Mouse (Mus musculus) kidney, adult 2 months (tissue): ENCODE measurements at regions not wholly inside any gene's neighbourhood (a gene's known extent, or its start where the extent isn't known, plus 50 kb on each side); places are given as distances from the start of the nearest gene placed in this dataset.

Experiments
- DNase-seq: peaks from one replicate; pipeline ENCODE4 v3.0.0; 2021
- H3K27ac ChIP-seq: fragments of 200-500 bp; 2 replicates; pipeline ENCODE4 v1.5.1; 2012; ENCODE audit warnings: low read depth, low read length, control low read depth, inconsistent platforms; ENCODE audit not compliant: insufficient read depth
- H3K27me3 ChIP-seq: fragments of 200-500 bp; replicated peaks from 2 replicates; pipeline ENCODE4 v1.6.1; 2012; ENCODE audit warnings: mild to moderate bottlenecking, moderate library complexity, low read length, inconsistent platforms; ENCODE audit not compliant: control insufficient read depth, insufficient read depth
- H3K36me3 ChIP-seq: fragments of 200-500 bp; 2 replicates; pipeline ENCODE4 v1.6.1; 2012; ENCODE audit warnings: mild to moderate bottlenecking, moderate library complexity, low read length, inconsistent platforms; ENCODE audit not compliant: control insufficient read depth, insufficient read depth
- H3K4me1 ChIP-seq: fragments of 200-500 bp; 2 replicates; pipeline ENCODE4 v1.6.1; 2011; ENCODE audit warnings: low read length; ENCODE audit not compliant: control insufficient read depth, insufficient read depth
- H3K4me3 ChIP-seq: fragments of 200-500 bp; 2 replicates; pipeline ENCODE4 v1.5.1; 2011; ENCODE audit warnings: mild to moderate bottlenecking, low read depth, low read length, control low read depth; ENCODE audit not compliant: insufficient read depth
- CTCF ChIP-seq: fragments of 200-500 bp; conservative IDR thresholded peaks from 2 replicates; pipeline ENCODE4 v1.5.1; 2011; ENCODE audit warnings: low read depth, mild to moderate bottlenecking, control low read depth, low read length, moderate library complexity, mixed read lengths; ENCODE audit not compliant: insufficient read depth, insufficient read length
- POLR2A ChIP-seq: fragments of 200-500 bp; IDR thresholded peaks from one replicate; pipeline ENCODE4 v1.6.1; 2011; ENCODE audit warnings: low read depth, low read length, control low read depth
- WGBS: fragments of 180-500 bp; shearing (Covaris S2); methylation state at CpG from one replicate; pipeline ENCODE4 v1.1.7; 2018; 5-methylcytosine and 5-hydroxymethylcytosine counted together

DNA sequence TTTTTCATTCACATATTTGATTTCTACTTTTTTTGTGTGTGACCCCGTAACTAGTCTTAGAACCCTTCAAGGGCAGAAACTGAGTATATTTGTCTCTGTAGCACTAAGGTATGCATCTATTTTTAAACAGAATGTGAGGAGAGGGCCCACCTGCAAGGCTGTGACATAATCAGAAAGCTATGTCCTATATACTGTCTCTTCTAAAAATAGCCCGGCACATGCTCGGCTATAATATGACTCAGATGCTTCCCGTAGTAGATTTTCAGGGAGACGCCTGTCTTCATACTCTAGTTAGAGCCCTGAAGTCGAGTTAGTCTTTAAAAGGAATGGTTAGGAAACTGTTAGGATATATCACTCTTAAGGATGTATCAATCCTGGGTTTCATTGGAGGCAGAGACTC, 61.0 kb upstream of the Prickle1 start:
- Histone ChIP-seq H3K27me3 (no peaks in the 10 kb centered on the region), H3K27ac (no peak overlapping the region), H3K4me1 (no peaks in the 10 kb centered on the region), H3K4me3 (no peak overlapping the region), H3K36me3 (no peaks in the 10 kb centered on the region)
- WGBS, result 60% methylated on average over 6 of the region's 6 CpGs
- DNase-seq, result no peak
- TF ChIP-seq POLR2A (no peak), CTCF (no peak)

DNA sequence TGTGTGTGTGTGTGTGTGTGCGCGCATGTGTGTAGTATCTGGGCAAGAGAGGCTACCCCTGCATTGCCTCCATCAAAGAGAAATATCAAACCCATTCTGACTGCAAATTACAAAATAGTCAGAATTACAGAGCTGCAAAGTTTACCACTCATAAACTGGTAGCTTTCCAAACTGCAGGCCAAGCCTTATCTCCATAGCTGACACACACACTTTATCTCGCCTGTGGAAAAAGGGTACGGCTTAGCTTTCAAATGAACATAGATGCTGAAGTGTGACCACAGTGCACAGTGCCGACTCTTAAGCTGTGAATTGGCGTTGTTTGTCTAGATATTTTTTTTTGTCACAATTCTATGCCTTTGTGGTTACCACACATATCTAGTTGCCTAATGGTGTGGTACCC, 60.1 kb upstream of the Prickle1 start:
- H3K4me1 ChIP-seq, result no peaks in the 10 kb centered on the region
- no peak for DNase-seq
- H3K36me3 ChIP-seq, result no peaks in the 10 kb centered on the region
- 89% methylated on average over 6 of the region's 6 CpGs for WGBS
- H3K4me3 ChIP-seq, result no peak overlapping the region
- no peak for TF ChIP-seq POLR2A
- no peak for TF ChIP-seq CTCF
- H3K27ac ChIP-seq, result no peak overlapping the region
- H3K27me3 ChIP-seq, result no peaks in the 10 kb centered on the region

DNA sequence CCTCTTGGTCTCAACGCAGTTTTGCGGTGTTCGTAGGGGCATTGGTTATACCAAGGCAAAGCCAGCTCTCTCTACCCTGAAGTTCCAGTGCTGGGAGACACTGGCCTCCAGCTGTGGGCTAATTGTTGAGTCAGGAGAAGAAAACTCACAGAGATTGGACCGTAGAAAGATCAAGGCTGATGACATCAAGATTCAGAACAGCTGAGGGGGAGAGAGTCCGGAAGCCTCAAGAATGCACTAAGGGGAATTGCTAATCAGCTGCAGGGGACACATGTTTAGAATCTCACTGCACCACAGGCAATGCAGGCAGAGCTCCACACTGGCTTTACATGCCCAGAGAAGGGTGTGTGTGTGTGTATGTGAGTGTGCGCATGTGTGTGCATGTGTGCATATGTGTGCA, 59.6 kb upstream of the Prickle1 start:
- Histone ChIP-seq H3K4me3 (no peak overlapping the region), H3K36me3 (no peaks in the 10 kb centered on the region), H3K27ac (no peak overlapping the region), H3K27me3 (no peaks in the 10 kb centered on the region), H3K4me1 (no peaks in the 10 kb centered on the region)
- 94% methylated on average over 6 of the region's 6 CpGs for WGBS
- TF ChIP-seq POLR2A (no peak), CTCF (no peak)
- no peak for DNase-seq

DNA sequence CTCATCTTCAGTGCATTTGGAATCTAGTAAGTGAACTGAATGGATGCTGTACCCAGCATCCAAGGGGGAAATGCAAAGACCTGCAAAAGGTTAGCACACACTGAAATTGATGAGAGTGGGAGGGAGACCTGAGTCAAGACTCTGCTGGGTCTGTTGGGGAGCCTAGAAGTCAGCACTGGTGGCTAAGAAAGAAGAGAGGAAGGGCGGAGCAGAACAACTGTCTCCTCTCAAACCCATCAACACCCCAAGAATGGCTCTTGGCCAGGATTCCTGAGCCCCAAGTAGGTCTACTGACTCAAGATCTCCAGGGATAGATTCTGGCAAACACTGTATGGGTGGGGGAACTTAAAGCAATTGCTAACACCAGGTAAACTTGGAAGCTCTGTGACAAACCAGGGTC, 57.7 kb upstream of the Prickle1 start:
- Histone ChIP-seq H3K4me1 (no peaks in the 10 kb centered on the region), H3K4me3 (no peak overlapping the region), H3K27ac (no peak overlapping the region), H3K36me3 (no peaks in the 10 kb centered on the region), H3K27me3 (no peaks in the 10 kb centered on the region)
- 93% methylated on average over 1 of the region's 1 CpGs for WGBS
- TF ChIP-seq POLR2A, result no peak
- no peak for TF ChIP-seq CTCF
- no peak for DNase-seq

DNA sequence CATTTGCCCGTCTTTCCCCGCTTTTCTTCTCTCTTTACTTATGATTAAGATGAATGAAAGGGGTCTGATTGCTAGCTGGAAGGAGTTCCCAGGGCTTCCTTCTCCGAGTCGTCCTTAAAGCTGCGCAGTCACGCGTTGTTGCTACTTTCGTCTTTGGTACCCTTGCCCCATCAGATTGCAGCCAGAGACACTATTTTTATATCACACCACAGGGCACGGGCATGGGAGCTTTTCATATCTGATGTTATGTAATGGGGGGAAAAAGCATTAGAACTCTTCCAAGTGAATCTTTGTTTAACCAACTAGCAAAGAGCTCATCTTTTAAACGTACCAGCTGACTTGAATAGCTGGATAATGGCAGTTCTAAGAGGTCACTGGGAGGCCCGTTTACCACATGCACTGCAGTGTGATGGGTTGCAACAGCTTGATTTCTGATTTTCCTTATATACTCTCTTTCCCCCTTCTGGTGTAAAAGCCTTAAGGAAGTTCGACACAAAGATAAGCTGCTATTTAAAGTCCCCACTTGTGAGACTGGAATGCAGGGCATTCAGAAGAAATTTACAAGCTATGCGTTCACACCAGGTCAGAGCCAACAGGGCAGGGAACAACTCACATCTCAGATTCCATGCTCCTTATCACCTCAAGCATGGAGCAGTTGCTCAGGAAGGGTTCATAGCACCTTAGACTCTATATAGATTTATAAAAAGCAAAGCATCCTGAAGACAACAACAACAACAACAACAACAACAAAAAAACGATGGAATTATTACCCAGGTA, 55.5 kb upstream of the Prickle1 start:
- Histone ChIP-seq H3K4me1 (no peaks in the 10 kb centered on the region), H3K4me3 (no peak overlapping the region), H3K36me3 (no peaks in the 10 kb centered on the region), H3K27me3 (no peaks in the 10 kb centered on the region), H3K27ac (no peak overlapping the region)
- TF ChIP-seq POLR2A, result no peak
- no peak for TF ChIP-seq CTCF
- DNase-seq, result no peak
- 60% methylated on average over 14 of the region's 14 CpGs for WGBS

DNA sequence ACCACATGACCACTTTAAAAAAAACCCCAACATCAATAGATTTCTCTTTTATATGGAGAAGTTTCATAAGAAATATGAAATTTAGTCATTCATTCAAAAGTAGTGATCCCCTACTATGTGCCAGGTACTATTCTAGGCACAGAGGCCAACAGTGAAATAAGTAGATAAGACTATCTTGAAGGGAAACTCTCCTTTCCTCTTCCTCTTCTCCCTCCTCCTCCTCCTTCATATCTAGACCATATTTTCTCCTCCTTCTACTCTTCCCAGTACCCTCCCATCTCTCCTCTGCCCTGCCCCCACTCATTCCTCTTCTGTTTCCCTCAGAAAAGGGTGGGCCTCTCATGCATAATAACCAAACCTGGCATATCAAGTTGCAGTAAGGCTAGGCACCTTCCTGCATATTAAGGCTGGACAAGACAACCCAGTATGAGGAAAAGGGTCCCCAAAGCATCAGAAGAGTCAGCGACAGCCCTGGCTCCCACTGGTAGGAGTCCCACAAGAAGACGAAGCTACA, 54.4 kb upstream of the Prickle1 start:
- Histone ChIP-seq H3K4me1 (no peaks in the 10 kb centered on the region), H3K27ac (no peak overlapping the region), H3K4me3 (no peak overlapping the region), H3K36me3 (no peaks in the 10 kb centered on the region), H3K27me3 (no peaks in the 10 kb centered on the region)
- no peak for DNase-seq
- WGBS, result 88% methylated on average over 2 of the region's 2 CpGs
- TF ChIP-seq CTCF (no peak), POLR2A (no peak)

DNA sequence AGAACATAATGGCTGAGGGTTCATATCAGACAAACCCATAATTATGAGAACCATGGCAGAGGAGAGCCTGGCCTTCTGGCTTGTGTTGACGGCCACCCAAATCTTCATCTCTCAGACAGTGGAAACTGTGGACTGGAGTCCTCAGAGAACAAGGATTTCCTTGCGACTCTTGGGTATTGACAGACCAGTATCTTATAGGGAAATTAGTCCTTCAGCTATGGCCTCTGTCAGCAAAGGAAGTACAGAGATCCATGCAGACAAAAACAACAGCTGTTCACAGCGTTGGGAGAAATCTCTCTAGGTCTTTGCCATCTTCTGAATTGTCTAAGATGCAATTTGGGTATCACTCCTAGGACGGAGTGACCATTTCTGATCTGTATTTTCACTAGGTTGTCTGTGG, 53.0 kb upstream of the Prickle1 start:
- TF ChIP-seq POLR2A (no peak), CTCF (no peak)
- DNase-seq, result no peak
- H3K4me3 ChIP-seq, result no peak overlapping the region
- H3K27me3 ChIP-seq, result no peaks in the 10 kb centered on the region
- no peaks in the 10 kb centered on the region for H3K4me1 ChIP-seq
- H3K36me3 ChIP-seq, result no peaks in the 10 kb centered on the region
- no peak overlapping the region for H3K27ac ChIP-seq
- WGBS, result 85% methylated on average over 4 of the region's 4 CpGs
